Mouse (Mus musculus) embryo, embryonic 9.5 days (tissue): ENCODE measurements around the gene Tmem259.

Experiments
- DNase-seq: peaks from one replicate; pipeline ENCODE4 v3.0.0-alpha.2; 2017; ENCODE audit errors: extremely low spot score

Gene Tmem259

DNA sequence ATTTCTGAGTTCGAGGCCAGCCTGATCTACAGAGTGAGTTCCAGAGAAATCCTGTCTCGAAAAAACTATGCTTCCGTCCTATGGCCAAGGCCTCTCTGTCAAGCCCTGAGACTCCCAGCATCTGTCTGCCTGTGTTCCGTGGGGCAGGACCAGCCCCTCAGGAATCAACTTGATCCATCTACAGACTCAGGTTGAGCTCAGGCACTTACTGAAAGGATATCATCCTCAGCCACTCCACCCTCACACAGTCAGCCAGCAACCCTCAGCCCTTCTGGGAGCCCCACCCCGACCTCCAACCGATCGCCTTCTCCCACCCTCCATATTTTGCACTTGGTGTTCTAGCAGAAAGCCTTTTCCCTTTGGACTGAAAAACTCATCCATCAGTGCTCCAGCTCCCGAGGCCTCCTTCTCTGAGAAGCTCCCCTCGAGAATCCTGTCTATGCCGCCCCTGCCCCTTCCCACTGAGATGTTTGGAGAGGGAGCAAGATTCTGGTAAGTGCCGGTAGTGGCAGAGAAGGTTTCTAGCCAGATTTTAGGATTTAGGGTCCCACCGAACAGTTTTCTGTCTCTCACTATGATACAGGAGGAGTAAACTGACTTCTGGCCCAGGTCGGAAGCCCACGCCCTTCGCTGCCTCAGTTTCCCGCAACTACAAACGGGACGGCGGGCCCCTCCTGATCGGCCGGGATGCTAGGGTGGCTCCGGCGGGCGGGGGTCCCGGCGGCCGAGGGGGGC lies 3.8 kb upstream of the Tmem259 start:
- peak; percentile 26 for DNase-seq

DNA sequence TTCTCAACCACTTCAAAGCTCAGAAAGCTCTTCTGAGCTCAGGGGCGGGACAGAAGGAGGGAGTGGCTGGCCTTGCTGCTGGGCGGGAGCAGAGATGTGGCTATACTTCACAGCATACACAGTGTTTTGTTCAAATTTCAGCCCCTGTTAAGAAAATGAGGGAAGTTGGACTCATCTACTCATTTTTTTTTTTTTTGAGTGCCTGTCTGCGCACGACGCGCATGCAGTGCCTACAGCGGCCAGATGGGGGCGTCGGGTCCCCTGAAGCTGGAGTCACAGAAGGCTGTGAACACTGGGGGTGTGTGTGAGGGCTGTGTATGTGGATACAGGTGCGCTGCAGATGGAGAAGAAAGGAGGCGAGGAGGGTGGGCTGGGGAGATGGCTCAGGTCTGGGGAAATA lies 2.8 kb upstream of the Tmem259 start:
- DNase-seq, result peak; percentile 86

DNA sequence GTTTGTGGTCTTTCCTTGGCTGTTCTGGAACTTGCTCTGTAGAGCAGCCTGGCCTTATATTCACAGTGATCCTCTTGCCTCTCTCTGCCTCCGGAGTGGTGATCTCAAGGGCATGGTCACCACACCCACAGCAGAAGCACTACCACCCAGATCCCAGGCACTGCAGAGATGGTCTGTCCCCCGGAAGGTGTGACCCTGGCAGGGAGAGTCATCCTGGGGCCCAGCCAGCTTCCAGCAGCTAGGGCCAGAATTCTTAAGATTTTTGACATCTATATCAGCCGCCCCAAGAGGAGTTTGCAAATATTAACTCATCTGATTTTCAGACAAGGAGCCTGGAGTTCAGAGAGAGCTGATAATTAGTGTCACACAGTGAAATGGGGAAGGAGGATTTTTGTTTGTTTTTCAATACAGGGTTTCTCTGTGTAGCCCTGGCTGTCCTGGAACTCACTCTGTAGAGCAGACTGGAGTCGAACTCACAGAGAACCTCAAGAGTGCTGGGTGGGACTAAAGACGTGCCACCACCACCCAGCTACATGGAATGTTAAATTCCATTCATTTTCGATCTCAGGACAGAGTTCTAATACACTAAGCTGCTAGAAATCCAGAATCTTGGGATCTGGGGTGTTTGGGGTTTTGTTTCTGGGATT lies 2.2 kb upstream of the Tmem259 start:
- no peak for DNase-seq

DNA sequence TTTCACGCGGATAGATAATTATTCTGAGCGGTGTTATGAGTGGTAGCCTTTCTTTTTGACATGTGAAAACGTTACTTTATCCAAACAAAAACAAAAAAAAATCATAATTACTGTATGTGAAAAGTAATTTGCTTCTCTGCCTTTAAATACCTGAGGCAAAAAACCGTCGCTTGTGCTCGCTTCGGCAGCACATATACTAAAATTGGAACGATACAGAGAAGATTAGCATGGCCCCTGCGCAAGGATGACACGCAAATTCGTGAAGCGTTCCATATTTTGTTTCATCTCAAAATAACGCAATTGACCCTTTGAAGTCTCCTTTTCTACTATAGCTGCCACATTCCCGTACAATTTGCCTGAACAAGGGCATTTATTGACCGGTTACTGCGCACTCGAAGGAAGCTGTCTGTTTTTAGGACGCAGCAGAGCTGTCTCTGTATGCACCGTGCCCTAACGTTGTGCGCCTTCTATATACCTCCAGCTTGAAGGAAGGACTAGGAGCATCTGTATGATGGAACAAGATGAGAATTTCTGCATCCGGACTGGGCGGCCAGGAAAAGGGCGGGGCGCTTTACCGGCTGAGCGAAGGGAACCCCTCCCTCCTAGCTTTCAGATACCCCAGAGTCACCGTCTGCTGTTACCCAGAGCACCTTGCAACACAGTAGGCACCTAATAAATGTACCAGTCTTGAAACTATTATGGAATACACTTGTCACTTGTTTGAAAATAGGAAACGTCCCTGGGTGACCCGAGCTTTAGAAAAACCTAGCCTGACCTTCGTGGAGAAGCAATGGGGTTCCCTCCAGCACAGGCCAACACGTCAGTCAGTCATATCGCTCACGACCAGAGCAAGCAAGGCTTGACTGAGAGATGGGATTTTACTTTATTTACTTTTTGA lies 1.5 kb upstream of the Tmem259 start:
- DNase-seq, result peak; percentile 77

DNA sequence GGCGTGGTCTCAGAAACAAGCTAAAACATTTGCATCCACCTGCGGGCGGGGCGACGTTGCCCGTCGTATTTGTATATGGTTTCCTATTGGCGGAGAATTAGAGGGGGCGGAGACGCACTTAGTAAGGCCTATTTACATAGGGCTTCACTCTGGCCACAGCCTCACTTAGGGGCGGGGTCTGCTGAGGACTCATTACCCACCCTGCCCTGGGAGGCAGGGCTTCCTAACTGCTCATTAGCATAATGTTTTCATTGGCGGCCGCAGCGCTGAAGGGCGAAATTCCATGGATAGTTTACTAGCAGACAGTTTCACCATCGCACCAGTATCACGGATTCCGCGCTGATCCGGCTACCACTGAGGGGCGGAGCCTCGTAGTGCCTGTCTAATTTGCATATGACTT lies 741 bp upstream of the Tmem259 start:
- peak; percentile 96 for DNase-seq

DNA sequence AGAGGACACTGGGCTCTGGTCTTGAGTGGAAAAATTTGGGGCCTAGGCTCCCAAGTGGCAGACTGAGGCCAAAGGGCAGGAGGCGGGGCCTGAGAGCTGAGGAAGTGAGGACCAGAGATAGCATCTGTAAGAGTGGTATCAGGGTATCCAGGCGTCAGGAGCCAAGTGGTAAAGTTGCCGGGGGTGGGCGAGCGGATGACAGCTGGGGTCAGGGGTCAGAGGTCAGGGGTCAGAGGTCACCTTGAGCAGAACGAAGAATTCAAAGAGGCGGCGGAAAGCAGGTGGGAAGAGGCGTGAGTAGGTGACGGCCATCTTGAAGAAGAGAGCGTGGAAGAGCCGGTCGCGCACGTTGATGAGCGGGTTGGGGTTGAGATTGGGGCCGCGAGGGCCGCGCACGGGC lies 460 bp downstream of the Tmem259 start:
- DNase-seq, result peak; percentile 74

DNA sequence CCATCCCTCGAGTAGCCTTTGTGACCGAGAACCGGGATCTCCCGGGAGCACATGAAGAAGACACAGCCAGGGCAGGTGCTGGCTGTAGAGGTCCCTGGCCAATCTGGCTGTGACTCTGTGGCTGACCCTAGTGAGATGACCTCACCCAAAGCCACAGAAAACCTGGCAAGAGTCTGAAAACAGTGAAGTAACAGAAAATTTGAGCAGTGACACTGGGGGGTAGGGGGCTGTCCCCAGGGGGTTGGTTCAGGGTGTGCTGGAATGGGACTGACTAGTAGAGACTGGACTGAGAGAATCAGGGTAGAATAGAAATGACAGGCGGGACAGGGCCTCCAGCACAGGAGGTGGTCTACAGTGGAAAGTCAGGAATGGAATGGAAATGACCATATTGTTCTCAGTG lies 925 bp downstream of the Tmem259 start:
- DNase-seq, result no peak

DNA sequence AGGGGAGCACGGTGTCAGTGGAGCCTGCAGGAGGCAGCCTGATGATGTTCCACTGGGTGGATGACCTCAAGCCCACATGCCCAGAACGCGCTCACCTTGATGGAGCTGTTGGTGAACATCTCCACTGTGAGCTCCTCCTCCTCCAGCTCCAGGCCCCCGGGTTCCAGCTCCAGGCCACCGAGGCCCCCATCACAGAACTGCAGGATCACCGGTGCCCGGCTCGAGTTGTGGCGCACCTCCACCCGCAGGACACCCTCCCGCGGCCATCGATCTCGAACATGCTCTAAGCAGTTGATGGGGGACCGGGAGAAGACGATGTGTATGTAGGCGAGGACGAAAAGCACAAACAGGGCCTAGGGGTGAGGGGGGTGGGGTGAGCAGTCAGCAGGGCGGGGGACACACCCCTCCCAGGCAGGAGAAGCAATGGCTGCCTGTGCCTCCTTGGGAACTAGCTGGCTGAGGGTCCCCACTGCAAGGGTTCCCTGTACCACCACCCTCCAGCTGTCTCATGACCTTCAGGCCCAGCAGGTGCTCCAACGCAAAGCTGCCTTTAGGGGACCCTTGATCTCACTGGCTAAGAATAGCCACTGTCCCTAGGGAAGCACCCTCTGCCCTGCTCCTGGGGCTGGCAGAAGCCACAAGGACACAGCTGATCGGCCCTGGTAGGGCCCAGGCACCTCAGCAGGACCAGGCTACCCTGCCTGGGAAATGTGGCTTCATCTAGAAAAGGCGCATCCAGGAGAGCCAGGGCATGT lies 4.6 kb downstream of the Tmem259 start:
- no peak for DNase-seq

DNA sequence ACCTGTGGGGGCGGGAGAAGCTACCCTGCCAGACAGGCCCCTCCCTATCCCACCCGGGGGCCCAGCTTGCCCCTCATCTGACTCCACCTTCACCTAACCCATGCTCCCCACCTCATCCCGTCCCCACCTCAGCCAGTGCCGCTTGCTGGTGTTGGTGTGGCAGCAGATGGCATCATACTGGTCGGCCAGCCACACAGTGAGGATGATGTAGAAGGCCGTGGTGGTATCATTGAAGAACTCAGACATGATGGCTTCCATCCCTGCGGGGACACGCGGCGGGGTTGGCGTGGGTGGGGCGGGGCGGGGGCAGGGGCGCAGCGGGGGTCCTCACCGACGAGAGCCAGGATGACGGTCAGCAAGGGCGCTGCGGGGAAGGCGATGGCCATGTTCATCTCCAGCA lies 6.1 kb downstream of the Tmem259 start:
- DNase-seq, result no peak

DNA sequence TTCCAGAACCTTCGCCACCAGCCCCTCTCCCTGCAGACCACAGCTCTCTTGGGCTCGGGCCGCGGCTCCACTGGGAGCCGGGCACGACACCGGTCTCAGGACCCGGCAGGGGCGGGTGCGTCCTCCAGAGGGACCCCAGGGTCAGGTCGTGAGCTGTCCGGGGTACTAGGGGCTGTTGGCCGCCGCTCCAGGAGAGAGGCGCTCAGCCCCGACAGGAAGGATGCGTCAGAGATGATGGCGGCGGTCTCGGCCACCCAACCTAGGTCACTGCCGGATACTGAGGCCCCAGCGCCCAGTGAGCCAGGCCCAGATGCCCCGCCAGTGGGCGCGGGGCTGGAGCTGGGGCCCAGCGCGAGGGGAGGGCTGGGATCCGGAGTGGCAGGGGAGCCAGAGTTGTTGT lies 6.8 kb downstream of the Tmem259 start:
- DNase-seq, result no peak

DNA sequence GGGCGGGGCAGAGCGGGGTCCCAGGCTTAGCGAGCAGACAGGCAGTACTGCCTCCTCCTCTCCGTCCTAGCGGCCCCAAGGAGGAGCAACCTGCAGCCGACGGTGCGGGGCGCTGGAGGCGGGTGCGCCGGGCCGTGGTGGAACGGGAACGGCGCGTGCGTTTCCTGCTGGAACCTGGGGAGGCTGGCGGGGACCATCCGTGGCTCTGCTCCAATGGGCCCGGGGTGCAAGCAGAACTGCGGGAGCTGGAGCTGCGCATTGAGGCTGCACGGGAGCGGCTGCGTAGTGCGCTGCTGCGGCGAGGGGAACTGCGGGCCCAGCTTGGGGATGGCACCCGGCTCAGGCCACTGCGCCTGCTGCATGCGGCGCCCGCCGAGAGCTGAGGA lies 7.4 kb downstream of the Tmem259 start:
- DNase-seq, result no peak

DNA sequence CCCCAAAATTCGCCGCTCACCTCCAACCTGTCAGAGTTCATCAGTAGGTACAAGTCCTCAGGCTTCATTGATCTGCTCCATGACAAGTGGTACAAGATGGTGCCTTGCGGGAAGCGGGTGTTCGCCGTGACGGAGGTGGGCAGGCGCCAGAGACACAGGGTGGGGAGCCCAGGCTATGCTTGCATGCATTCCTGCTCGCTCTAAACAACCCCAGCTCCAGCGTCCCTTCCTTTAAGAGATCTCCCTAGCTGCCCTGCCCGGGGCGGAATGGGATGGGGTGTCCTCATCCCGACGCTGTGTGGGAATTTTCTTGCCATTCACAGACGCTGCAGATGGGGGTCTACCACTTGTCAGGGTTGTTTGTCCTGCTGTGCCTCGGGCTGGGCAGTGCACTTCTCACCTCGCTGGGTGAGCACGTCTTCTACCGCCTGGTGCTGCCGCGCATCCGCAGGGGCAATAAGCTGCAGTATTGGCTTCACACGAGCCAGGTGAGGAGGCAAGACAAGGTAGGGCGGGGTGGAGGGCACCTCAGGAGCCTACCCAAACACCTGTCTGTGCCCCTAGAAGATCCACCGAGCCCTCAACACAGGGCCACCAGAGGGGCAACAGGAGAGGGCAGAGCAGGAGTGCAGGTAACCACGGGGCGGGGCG lies 7.9 kb downstream of the Tmem259 start:
- no peak for DNase-seq

DNA sequence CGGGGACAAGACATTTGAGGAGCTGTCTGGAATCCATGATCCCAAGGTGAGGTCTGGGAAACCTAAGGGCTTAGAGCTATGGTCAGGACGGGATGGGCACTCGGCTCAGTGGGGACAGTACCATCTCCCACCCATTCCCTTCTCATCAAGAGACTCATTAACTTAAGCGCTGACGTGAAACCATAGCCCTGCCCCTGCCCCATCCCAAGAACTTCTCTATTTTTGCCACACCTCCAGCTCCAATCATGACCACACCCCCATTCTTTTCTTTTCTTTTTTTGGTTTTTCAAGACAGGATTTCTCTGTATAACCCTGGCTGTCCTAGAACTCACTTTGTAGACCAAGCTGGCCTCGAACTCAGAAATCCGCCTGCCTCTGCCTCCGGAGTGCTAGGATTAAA lies 9.5 kb downstream of the Tmem259 start:
- DNase-seq, result no peak

DNA sequence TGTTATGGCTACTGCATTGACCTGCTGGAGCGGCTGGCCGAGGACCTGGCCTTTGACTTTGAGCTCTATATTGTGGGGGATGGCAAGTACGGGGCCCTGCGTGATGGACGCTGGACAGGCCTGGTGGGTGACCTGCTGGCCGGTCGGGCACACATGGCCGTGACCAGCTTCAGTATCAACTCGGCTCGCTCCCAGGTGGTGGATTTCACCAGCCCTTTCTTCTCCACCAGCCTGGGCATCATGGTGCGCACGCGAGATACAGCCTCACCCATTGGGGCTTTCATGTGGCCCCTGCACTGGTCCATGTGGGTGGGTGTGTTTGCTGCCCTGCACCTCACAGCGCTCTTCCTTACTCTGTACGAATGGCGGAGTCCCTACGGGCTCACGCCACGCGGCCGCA lies 10.0 kb downstream of the Tmem259 start:
- DNase-seq, result no peak

DNA sequence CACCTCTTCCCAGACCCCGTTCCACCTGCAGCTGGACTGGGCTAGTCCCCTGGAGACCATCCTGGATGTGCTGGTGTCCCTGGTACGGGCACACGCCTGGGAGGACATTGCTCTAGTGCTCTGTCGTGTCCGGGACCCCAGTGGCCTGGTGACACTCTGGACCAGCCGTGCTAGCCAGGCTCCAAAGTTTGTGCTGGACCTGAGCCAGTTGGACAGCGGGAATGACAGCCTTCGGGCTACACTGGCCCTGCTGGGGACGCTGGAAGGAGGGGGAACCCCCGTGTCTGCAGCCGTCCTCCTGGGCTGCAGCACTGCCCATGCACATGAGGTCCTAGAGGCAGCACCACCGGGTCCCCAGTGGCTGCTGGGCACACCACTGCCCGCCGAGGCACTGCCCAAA lies 11.3 kb downstream of the Tmem259 start:
- no peak for DNase-seq

DNA sequence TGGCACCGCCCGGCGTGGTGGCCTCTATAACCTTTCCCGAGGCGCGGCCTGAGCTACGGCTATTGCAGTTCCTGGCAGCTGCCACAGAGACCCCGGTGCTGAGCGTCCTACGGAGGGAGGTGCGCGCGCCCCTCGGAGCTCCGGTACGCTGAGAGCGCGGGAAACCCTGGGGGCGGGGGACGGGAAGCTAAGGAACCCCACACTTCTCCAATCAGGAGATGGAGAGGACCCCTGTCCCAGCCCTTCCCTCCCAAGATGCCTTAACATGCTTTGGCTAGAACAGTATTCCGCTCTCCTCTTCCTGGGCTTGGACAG lies 13.0 kb downstream of the Tmem259 start:
- peak; percentile 40 for DNase-seq

DNA sequence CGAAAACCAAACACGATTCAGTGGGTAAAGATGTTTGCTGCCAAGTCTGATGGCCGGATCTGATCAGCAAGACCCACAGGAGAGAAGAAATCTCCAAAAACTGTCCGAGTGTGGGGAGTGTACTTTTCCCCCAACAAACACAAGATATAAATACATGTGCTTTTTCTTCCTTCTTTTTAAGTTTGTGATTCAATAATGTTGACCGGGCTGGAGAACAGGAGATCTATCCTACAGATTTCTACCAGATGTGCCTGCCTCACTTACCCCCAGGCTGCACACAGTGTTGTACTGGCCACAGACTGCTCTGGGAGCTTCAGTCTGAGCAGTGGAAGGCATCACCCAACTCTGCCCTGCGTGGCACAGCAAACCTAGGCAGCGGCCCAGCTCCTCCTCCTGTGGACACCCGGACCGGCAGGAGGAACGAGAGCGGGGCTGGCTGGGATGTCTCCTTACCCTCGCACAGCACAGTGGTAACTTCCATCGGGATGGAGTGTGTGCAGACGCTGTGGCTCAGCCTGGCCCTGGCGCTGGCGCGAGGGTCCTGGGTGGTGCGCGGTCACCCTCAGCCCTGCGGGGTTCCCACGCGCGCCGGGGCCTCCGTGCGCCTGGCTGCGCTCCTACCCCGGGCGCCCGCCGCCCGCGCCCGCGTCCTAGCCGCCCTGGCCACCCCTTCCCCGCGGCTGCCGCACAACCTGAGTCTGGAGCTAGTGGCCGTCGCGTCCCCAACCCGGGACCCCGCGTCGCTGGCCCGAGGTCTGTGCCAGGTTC lies 13.5 kb downstream of the Tmem259 start, which contains the start of gene Grin3b:
TSS of gene Grin3b (plus strand) at position 301 of the 768 bp plus-strand sequence.
- DNase-seq, result no peak

DNA sequence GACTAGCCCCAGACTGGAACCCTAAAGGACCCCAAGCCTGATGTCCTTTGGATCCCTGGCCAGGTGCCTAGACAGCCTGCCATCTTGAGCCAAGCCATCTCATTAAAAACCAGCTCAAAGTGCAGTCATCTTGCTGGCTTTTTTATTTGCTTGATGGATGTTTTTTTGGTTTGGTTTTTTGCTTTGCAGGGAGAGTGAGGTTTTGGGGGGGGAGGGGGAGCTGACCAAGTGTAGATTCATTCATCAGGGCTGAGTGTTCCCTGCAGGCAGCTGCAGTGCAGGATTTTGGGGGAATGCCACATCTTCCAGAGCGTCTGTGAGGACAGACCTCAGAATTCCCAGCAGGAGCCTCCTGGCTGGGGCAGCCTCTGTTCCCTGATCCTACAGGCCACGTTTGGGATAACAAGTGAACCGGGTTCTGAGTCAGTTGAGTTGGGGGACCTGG lies 15.0 kb downstream of the Tmem259 start:
- no peak for DNase-seq

DNA sequence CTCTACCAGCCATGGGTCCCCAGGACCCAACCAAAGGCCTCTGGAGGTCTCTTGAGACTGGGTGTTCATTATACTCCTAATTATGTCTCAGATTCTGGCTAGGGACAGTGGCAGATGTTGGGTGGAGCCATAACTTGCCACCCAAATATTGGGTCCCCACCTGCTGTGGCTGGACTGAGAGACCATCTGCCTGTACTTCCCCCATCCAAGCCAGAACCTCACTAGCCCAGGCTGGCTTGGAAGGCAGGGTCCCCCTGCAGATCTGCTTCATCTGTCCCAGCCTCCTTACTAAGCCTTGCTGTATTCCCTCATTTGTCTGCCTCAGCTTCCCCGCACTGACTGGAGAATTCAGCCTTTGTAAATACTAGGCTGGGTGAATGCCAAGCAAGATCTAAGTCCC lies 15.9 kb downstream of the Tmem259 start:
- DNase-seq, result no peak

DNA sequence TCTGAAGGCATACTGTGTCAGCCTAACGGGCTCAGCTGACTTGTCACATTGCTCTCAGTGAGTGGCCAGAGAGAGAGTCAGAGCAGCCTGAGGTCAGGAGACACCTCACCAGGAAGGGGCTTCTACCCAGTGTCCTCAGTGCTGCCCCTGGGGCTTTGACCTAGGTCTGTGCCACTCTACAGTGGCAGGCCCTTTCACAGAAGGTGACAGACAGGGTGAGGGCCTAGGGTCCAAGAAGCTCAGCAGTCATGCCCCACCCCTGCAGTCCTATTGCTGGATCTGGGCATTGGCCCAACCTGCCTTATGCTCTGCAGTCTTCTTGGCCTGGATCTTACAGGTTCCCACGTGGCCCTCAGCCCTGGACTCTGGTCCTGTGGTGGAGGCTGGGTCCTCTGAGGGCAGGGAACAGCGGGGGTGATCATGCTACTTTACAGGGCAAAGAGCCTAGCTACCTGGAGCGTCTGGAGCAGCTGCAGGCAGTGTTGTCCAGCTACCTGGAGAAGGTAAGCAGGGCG lies 17.2 kb downstream of the Tmem259 start:
- DNase-seq, result no peak
